Mouse (Mus musculus): ENCODE data around the gene Cd79a.

Cd79a gene

GRCm38 (mm10) chr7:24912480-24912879 lies 15.3 kb downstream of the Cd79a start:
- in situ Hi-C loops (cut with MboI, MseI), result no loop called here

- in situ Hi-C loops (cut with MboI, MseI), result no loop called here
Observed at GRCm38 (mm10) chr7:24918763-24919323, 21.7 kb downstream of the Cd79a start.

- in situ Hi-C loops (cut with MboI, MseI), result no loop called here
Observed at GRCm38 (mm10) chr7:24919728-24920127, 22.5 kb downstream of the Cd79a start.

GRCm38 (mm10) chr7:24930475-24930874 lies 33.3 kb downstream of the Cd79a start:
- in situ Hi-C loops (cut with MboI, MseI), result no loop called here

GRCm38 (mm10) chr7:24931651-24932050 lies 34.5 kb downstream of the Cd79a start:
- in situ Hi-C loops (cut with MboI, MseI), result no loop called here

GRCm38 (mm10) chr7:24943641-24944040 lies 46.5 kb downstream of the Cd79a start:
- in situ Hi-C loops (cut with MboI, MseI), result no loop called here

- in situ Hi-C loops (cut with MboI, MseI), result no loop called here
Observed at GRCm38 (mm10) chr7:24944257-24944950, 47.2 kb downstream of the Cd79a start, which contains the start of gene Gm4881. Gene Gm4881 (minus strand): TSS chr7:24944494.

- in situ Hi-C loops (cut with MboI, MseI), result no loop called here
Observed at GRCm38 (mm10) chr7:24947316-24948048, 50.3 kb downstream of the Cd79a start.

GRCm38 (mm10) chr7:24948774-24949173 lies 51.6 kb downstream of the Cd79a start:
- in situ Hi-C loops (cut with MboI, MseI), result no loop called here

- in situ Hi-C loops (cut with MboI, MseI), result no loop called here
Observed at GRCm38 (mm10) chr7:24949958-24950623, 52.9 kb downstream of the Cd79a start.
